Mouse (Mus musculus): ENCODE results near the gene Cebpb. TPM values are rescaled to one million over a fixed set of nuclear protein-coding genes. Genes with fewer than 3 reads are reported as not detected.

Gene Cebpb
- total RNA-seq, 2 experiments from 2014 or later = 12.2 to 13.6 TPM

DNA sequence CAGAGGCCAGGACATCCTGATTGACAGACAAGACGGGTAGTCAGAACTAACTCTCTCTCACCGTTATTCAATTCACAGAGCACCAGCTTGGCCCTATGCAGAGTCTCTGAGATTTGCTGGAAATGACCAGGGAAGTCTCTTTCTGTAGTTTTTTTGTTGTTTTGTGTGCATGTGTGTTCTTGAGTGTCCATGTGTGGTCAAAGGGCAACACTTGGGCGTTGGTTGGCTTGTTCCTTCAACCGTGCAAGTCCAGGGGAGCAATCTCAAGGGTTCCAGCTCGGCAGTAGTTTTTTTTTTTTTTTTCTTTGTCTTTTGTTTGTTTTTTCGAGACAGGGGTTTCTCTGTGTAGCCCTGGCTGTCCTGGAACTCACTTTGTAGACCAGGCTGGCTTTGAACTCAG is 26.0 kb upstream of the Cebpb start:
- no peak for DNase-seq (ENCODE audit: low spot score in 2 of 2)

DNA sequence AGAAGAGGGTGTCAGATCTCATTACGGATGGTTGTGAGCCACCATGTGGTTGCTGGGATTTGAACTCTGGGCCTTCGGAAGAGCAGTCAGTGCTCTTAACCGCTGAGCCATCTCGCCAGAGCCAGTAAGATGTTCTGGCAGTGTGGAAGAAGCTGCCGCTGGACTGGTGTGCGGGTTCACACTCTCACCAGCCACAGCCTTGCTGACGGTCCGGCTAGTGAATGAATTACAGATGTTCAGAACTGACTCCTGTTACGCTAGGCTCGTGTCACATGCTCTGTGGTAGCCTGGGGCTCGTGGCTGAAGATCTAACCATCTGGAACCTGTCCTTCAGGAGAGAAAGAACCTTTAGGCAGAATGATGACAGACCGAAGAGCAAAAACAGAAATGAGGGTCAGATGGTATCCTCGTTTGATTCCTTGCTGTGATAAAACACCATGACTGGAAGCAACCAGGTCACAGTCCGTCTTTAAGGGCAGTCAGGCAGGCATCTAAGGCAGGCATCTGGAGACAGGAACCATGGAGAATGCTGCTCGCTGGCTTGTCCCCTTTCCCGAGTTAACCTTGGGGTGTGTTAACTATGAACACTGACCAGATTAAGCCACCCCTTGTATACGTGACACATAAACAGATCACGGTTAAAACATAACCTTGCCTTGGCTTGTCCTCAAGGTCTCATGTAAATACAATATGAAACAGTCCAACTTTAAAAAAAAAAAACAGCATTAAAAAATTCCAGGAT is 22.6 kb upstream of the Cebpb start:
- no peak for DNase-seq (ENCODE audit: low spot score in 2 of 2)

DNA sequence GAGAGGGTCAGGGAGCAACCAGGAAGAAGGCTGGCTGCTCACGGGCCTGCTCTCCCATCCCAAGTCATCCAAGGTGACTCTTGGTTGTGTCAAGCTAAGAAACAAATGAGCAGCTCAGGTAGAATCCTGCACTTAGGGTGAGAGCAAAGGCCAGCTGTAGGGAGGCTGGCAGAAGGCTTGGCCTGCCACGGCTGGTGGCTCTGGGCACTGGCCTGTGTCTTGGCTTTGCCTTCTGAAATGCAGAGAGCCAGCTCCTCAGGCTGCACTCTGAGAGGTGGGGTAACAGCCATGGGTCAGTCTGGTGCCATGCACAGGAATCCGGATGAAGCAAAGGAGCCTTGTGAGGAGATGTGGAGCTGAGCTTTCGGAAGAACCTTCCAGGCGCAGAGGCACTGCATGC is 20.3 kb upstream of the Cebpb start:
- no peak for DNase-seq (ENCODE audit: low spot score in 2 of 2)

- DNase-seq (ENCODE audit: low spot score in 2 of 2) = no peak
Measured at GRCm38 (mm10) chr2:167669398-167669797, 19.3 kb upstream of the Cebpb start.

- DNase-seq (ENCODE audit: low spot score in 2 of 2) = no peak
Measured at GRCm38 (mm10) chr2:167671101-167671633, 17.5 kb upstream of the Cebpb start.

DNA sequence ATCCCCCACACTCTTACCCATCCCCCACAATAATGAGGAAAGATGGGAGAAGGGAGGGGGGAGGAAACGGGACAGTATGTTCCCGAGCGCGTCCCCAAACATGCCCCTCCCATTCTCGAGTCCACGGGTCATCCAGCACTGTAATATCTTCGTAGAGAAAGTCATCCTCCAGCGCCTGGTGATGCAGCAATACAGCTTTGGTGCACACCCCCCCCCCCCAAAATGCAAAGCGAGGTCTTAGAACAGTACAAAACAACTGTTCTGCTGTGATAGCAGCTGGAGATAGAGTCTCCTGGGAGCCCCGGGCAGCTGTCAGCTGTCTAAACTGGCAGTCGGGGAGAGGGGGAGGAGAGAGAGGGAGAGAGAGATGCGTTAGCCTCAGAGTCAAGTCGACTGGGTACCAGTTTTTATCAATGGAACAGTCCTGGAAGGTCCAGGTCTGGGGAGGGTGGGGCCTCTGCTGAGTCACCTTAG is 16.5 kb upstream of the Cebpb start:
- no peak for DNase-seq (ENCODE audit: low spot score in 2 of 2)

- peak in 1 of 2 experiments; percentile 47 for DNase-seq (ENCODE audit: low spot score in 2 of 2)
Measured at GRCm38 (mm10) chr2:167675120-167675909, 13.4 kb upstream of the Cebpb start.

DNA sequence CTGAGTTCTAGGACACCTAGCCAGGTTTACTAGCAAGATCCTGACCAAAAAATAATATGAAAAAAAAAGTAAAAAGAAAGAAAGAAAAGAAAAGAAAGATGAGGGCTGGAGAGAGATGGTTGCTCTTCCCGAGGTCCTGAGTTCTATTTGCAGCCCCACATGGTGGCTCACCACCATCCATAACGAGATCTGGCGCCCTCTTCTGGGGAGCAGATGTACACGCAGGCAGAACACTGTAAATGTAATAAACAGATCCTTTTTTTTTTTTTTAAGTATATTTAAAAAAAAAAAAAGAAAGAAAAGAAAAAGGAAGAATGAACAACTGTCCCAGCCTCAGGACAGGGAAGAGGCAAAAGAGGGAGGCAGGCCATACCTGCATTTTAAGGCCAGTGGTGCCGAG is 10.1 kb upstream of the Cebpb start:
- no peak for DNase-seq (ENCODE audit: low spot score in 2 of 2)

DNA sequence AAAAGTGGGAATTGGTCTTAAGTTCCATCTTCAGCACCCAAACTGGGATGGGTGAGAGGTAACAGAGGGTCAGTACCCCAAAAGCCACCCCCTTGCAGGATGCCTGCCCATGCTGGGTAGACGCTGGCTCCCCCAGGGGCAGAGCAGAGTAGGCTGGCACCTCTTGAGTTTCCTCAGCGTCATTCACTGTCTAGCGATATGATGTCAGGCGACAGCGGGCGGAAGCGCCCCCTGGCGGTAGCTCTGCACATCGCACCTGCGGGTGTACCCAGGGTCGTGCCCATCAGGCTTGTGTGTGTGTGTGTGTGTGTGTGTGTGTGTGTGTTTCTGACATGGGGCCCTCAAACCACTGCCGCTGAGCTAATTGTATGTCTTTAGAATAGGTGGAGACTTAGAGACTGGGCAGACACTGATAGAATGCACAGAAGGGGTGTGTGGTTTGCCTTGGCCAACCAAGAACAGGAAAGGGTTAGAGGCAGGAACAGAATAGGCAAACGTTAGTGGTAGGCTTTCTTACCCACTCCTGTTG is 8.7 kb upstream of the Cebpb start:
- peak; percentile 90 to 91 for DNase-seq (ENCODE audit: low spot score in 2 of 2)

DNA sequence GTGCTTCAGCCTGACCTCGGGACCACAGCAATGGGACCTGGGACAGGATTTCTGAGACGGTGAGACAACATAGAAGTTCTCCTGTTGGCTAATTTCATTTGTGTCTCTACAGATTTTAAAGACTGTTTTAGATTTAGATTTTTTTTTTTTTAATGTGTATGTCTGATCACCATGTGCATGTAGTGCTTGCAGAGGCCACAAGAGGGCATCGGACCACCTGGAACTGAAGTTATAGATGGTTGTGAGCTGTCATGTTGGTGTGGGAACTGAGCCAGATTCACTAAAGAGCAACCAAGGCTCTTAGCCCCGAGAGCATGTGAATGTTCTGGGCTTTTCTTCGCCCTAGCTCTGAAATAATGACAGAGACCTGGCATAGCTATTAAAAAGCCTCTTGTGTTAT is 8.1 kb upstream of the Cebpb start:
- peak in 1 of 2 experiments; percentile 56 for DNase-seq (ENCODE audit: low spot score in 2 of 2)

- DNase-seq (ENCODE audit: low spot score in 2 of 2) = no peak
Measured at GRCm38 (mm10) chr2:167683721-167684120, 5.0 kb upstream of the Cebpb start.

- peak; percentile 99 for DNase-seq (ENCODE audit: low spot score in 2 of 2)
Measured at GRCm38 (mm10) chr2:167685137-167685536, 3.6 kb upstream of the Cebpb start.

- DNase-seq (ENCODE audit: low spot score in 2 of 2) = no peak
Measured at GRCm38 (mm10) chr2:167685865-167686264, 2.9 kb upstream of the Cebpb start.

- DNase-seq (ENCODE audit: low spot score in 2 of 2) = no peak
Measured at GRCm38 (mm10) chr2:167686382-167687249, 2.1 kb upstream of the Cebpb start.

DNA sequence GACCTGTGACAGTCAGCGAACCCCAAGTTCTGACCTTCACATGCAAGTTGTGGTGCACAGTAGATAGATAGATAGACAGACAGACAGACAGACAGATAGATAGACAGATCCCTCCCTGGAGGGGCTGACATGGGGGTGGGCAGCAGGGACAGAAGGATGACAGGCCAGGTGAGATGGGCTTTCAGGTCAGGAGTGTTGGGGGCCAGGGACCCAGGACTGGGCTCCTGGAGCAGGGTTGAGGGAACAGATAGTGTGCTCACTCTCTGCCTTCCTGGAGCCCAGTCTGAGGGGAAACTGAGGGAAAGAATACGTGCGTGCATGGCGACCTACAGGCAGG is 1.5 kb upstream of the Cebpb start:
- no peak for DNase-seq (ENCODE audit: low spot score in 2 of 2)

DNA sequence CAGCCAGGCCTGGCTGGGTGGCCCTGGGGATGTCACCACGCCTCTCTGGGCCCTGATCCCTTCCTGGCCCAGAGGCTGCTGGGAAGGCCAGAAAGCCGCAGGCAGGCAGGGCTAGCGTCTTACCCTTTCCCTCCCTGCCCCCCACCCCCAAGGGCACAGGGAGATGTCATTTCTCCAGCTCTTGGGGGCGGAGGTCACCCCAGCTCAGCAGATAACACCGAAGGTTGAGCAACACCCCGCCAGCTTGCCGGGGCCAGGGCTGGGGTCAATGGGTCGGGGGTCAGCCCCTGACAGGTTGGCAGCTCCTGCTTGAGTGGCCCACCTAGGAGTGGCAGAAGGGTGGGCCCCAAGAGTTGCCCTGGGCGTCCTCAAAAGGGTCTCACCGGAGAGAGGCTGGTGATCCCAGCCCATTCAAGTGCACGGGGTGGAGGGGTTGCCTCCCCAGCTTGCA is 1.0 kb upstream of the Cebpb start:
- DNase-seq (ENCODE audit: low spot score in 2 of 2) = no peak

GRCm38 (mm10) chr2:167688126-167688497 is 603 bp upstream of the Cebpb start:
- peak in 1 of 2 experiments; percentile 33 for DNase-seq (ENCODE audit: low spot score in 2 of 2)

- peak; percentile 49 to 51 for DNase-seq (ENCODE audit: low spot score in 2 of 2)
Measured at GRCm38 (mm10) chr2:167689501-167690218, 945 bp downstream of the Cebpb start, which contains the start of gene Tmem189. Gene Tmem189 (minus strand): TSS chr2:167689822.

DNA sequence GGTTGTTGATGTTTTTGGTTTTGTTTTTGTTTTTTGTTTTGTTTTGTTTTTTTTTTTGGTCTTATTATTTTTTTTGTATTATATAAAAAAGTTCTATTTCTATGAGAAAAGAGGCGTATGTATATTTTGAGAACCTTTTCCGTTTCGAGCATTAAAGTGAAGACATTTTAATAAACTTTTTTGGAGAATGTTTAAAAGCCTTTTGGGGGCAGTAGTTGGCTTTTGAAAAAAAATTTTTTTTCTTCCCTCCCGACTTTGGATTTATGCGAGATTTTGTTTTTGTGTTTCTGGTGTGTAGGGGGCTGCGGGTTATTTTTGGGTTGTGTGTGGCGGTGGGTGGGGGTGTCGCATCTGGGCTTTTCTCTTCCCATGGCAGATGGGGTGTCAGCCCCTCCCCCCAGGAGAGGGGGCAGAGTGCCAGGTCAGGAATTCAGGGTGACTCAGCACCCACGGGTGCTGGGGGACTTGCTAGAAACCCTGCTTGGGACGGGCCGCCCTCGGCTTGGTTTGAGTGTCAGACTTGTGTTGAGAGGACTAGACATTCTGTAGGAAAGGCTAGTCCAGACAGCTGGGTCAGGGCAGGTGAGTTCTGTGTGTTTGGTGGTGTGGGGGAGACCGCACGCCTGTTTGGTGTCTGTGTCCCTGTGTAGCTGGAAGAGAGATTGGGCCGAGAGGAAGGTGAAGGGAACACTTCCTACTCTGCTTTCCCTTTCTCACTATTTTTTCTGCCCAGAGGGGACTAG is 1.7 kb downstream of the Cebpb start:
- DNase-seq (ENCODE audit: low spot score in 2 of 2) = peak; percentile 55 to 71

GRCm38 (mm10) chr2:167690962-167691311 is 2.2 kb downstream of the Cebpb start:
- DNase-seq (ENCODE audit: low spot score in 2 of 2) = no peak

Data from layer of hippocampus, postnatal 10 days (tissue).